Mouse (Mus musculus) regulatory T cell (primary cell): ENCODE data around the gene Caprin2.
"Not testable (repeated sequence)": the region's sequence is repeated elsewhere in the genome, so short reads cannot be mapped to it uniquely, and the experiment has no call there.

Source experiments
- in situ Hi-C: fragments of 300-600 bp; cut with MboI, MseI; formaldehyde crosslinking; loops from one replicate; pipeline ENCODE4 v1.15.1; 2025; ENCODE audit warnings: high pct_unique_total_duplicates

Caprin2 gene

GRCm38 (mm10) chr6:148895773-148896506 is at the start of gene Caprin2:
Gene Caprin2 (minus strand): TSS chr6:148896237.
- in situ Hi-C loops: loop anchor here (5.0 kb wide), 1 partner anchor 64 kb away; the partner anchor contains the start of gene Ipo8

GRCm38 (mm10) chr6:148944767-148945508 is 48.9 kb upstream of the Caprin2 start:
- in situ Hi-C loops: no loop called here

GRCm38 (mm10) chr6:148944344-148944766 is 48.3 kb upstream of the Caprin2 start:
- in situ Hi-C loops: no loop called here

GRCm38 (mm10) chr6:148943695-148944094 is 47.7 kb upstream of the Caprin2 start:
- in situ Hi-C loops: no loop called here

- in situ Hi-C loops: no loop called here
These were observed 46.4 kb upstream of the Caprin2 start for GRCm38 (mm10) chr6:148942406-148942805.

GRCm38 (mm10) chr6:148941880-148942279 is 45.8 kb upstream of the Caprin2 start:
- in situ Hi-C loops: no loop called here

- in situ Hi-C loops: not testable (repeated sequence)
These were observed 44.3 kb upstream of the Caprin2 start for GRCm38 (mm10) chr6:148940383-148940782.

GRCm38 (mm10) chr6:148937693-148938092 is 41.7 kb upstream of the Caprin2 start:
- in situ Hi-C loops: no loop called here

GRCm38 (mm10) chr6:148934961-148935590 is 39.0 kb upstream of the Caprin2 start:
- in situ Hi-C loops: no loop called here

- in situ Hi-C loops: no loop called here
These were observed 35.2 kb upstream of the Caprin2 start for GRCm38 (mm10) chr6:148931281-148931680.

GRCm38 (mm10) chr6:148918841-148919398 is 22.9 kb upstream of the Caprin2 start:
- in situ Hi-C loops: loop anchor here (5.0 to 25.0 kb wide), 2 partner anchors 97 to 1832 kb away; partner anchors contain the start of genes Klhl42 and Mansc4

- in situ Hi-C loops: loop anchor here (5.0 to 25.0 kb wide), 2 partner anchors 95 to 1830 kb away; partner anchors contain the start of genes Klhl42 and Mansc4
These were observed 21.6 kb upstream of the Caprin2 start for GRCm38 (mm10) chr6:148917672-148918071.

- in situ Hi-C loops: loop anchor here (5.0 to 25.0 kb wide), 2 partner anchors 95 to 1830 kb away; partner anchors contain the start of genes Klhl42 and Mansc4
These were observed 20.8 kb upstream of the Caprin2 start for GRCm38 (mm10) chr6:148916817-148917216.

GRCm38 (mm10) chr6:148913938-148914337 is 17.9 kb upstream of the Caprin2 start:
- in situ Hi-C loops: loop anchor here (5.0 to 25.0 kb wide), 2 partner anchors 517 to 1827 kb away; partner anchors contain the start of genes Klhl42 and Mansc4

GRCm38 (mm10) chr6:148911906-148912305 is 15.9 kb upstream of the Caprin2 start:
- in situ Hi-C loops: loop anchor here (5.0 to 25.0 kb wide), 2 partner anchors 515 to 1825 kb away; partner anchors contain the start of genes Klhl42 and Mansc4

GRCm38 (mm10) chr6:148906958-148907357 is 10.9 kb upstream of the Caprin2 start:
- in situ Hi-C loops: loop anchor here (5.0 to 25.0 kb wide), 2 partner anchors 680 to 1820 kb away; partner anchors contain the start of genes Klhl42 and Mansc4

- in situ Hi-C loops: loop anchor here (25.0 kb wide), 1 partner anchor 1815 kb away; the partner anchor contains the start of genes Klhl42 and Mansc4
These were observed 6.7 kb upstream of the Caprin2 start for GRCm38 (mm10) chr6:148902728-148903127.

GRCm38 (mm10) chr6:148896507-148896851 is 442 bp upstream of the Caprin2 start:
- in situ Hi-C loops: loop anchor here (5.0 kb wide), 1 partner anchor 64 kb away; the partner anchor contains the start of gene Ipo8

- in situ Hi-C loops: loop anchor here (5.0 kb wide), 1 partner anchor 63 kb away; the partner anchor contains the start of gene Ipo8
These were observed 907 bp downstream of the Caprin2 start for GRCm38 (mm10) chr6:148894888-148895772.

GRCm38 (mm10) chr6:148873911-148874310 is 22.1 kb downstream of the Caprin2 start:
- in situ Hi-C loops: no loop called here
